Mouse (Mus musculus): ENCODE measurements at regions not wholly inside any gene's neighbourhood (a gene's known extent, or its start where the extent isn't known, plus 50 kb on each side); places are given as distances from the start of the nearest gene placed in this dataset.
"Not testable (repeated sequence)": the region's sequence is repeated elsewhere in the genome, so short reads cannot be mapped to it uniquely, and the experiment has no call there.

- no peak for DNase-seq (ENCODE audit: extremely low spot score in 1 of 2, low spot score in 1 of 2)
Observed at GRCm38 (mm10) chr4:81564446-81564845, 121.8 kb upstream of the Mpdz start.

GRCm38 (mm10) chr4:81563574-81563973 lies 121.0 kb upstream of the Mpdz start:
- peak; percentile 50 to 75 for DNase-seq (ENCODE audit: extremely low spot score in 1 of 2, low spot score in 1 of 2)

GRCm38 (mm10) chr4:81561453-81561852 lies 118.8 kb upstream of the Mpdz start:
- no peak for DNase-seq (ENCODE audit: extremely low spot score in 1 of 2, low spot score in 1 of 2)

DNA sequence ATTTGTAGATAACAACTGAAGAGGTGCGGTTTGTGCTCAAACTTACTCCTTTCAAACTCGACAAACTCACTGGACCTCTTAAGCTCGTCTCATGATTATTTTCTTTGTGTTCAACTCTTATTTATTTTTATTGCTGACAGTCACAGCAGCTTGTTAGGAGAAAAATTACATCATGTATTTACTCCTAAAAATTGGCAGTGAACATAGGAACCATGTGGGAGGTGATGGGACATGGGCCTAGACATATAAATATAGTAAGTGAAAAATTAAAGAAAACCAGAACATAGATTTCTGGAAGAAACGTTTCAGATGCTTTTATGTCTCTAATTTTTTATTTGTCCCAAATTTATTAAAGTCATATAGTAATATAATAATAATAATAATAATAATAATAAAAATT lies 108.2 kb upstream of the Mpdz start:
- DNase-seq (ENCODE audit: extremely low spot score in 1 of 2, low spot score in 1 of 2), result no peak

DNA sequence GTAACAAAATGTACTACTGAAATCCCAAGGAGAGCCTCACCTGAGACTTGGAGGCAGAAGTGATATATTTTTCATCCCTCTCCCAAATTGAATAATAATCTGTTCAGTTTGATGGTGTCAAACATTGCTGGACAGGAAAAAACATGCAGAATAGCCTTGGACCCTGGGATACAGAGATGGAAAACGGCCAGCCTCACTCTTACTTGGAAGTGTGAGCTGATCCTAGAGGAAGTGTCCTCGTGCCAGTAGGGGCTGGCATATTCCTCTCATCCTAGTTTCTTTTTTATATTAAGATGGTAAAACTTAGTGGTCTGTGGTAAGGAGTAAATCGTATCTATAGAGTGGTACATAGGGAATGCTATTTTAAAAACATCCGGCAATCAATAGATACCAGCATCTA lies 107.6 kb upstream of the Mpdz start:
- no peak for DNase-seq (ENCODE audit: extremely low spot score in 1 of 2, low spot score in 1 of 2)

- DNase-seq (ENCODE audit: extremely low spot score in 1 of 2, low spot score in 1 of 2), result no peak
Observed at GRCm38 (mm10) chr4:81540496-81540895, 97.9 kb upstream of the Mpdz start.

GRCm38 (mm10) chr4:81539551-81539950 lies 96.9 kb upstream of the Mpdz start:
- DNase-seq (ENCODE audit: extremely low spot score in 1 of 2, low spot score in 1 of 2), result peak; percentile 8 to 56

GRCm38 (mm10) chr4:81536795-81537194 lies 94.2 kb upstream of the Mpdz start:
- no peak for DNase-seq (ENCODE audit: extremely low spot score in 1 of 2, low spot score in 1 of 2)

DNA sequence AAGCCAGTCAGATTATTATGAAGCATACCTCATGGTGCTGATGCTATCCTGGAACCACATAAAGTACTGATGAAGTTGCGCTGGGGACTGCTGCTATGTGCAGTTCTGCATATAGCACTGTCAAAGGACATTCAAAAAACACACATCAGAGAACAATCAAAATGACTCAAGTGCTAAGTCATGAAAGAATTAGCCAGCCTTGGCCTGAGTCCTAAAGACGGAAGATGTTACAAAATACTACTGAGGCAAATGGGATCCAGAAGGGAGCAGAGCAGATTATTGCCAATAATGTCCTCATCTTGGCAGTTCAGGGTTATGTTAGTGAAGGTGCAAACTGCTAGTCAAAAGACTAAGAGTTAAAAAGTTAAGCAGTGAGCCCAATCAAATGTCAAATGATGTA lies 87.9 kb upstream of the Mpdz start:
- no peak for DNase-seq (ENCODE audit: extremely low spot score in 1 of 2, low spot score in 1 of 2)

- DNase-seq (ENCODE audit: extremely low spot score in 1 of 2, low spot score in 1 of 2), result not testable (repeated sequence)
Observed at GRCm38 (mm10) chr4:81519151-81519550, 76.5 kb upstream of the Mpdz start.

GRCm38 (mm10) chr4:81514547-81514946 lies 71.9 kb upstream of the Mpdz start:
- no peak for DNase-seq (ENCODE audit: extremely low spot score in 1 of 2, low spot score in 1 of 2)

DNA sequence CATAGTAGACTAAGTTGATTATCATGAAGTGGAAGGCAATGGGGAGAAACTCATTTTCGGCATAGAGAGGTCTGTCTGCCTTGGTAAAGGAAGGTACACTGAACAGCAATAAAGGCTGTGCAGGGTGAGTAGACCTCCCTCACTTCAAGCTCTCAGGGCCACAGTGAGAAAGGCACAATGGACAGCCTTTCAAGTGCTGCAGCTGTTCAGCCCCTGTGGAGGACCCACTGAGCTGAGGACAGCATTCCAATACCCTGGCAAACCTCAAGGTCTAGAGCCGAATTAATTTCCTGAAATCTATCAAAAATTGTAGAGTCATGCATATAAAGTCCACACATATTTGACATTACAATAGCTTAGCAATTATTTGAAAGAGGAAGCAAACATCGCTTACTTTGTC lies 69.8 kb upstream of the Mpdz start:
- no peak for DNase-seq (ENCODE audit: extremely low spot score in 1 of 2, low spot score in 1 of 2)

DNA sequence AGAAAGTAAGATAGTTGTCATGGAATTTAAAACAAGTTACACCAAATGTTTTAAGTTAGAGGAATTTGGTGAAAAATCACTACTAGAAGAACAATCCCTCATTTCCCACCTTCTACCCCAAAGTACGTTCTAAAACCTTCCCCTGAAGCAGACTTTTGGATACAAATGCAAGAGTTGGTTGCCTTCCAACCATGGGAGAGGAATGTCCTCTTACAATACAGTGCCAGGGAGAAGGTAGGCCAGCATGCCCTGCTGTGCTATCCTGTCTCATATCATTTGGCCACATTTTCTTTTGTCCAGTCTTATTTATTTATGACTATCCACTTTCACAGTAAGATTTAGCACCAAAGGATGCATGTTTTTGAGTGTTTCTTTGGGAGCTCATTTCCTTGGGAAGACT lies 66.2 kb upstream of the Mpdz start:
- no peak for DNase-seq (ENCODE audit: extremely low spot score in 1 of 2, low spot score in 1 of 2)

GRCm38 (mm10) chr4:81506841-81507240 lies 64.2 kb upstream of the Mpdz start:
- DNase-seq (ENCODE audit: extremely low spot score in 1 of 2, low spot score in 1 of 2), result no peak

GRCm38 (mm10) chr4:81506306-81506705 lies 63.7 kb upstream of the Mpdz start:
- no peak for DNase-seq (ENCODE audit: extremely low spot score in 1 of 2, low spot score in 1 of 2)

DNA sequence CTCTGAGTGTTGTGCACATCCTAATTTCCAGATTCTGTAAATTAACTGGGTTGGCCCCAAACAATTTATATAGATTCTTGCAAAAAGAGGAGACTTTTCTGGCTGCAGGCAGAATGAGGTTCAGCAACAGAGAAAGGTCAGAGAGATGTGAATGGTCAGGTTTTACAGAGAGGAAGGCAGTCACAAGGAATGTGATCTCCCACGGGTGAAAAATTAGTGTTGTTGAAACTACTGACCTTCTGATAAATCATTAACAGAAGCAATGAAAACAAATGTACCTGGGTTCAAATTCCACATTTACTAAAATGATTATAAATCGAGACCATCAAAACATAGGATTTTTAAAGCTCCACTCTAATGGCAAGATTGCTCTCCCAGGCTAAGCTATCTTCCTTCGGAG lies 62.5 kb upstream of the Mpdz start:
- DNase-seq (ENCODE audit: extremely low spot score in 1 of 2, low spot score in 1 of 2), result no peak

- no peak for DNase-seq (ENCODE audit: extremely low spot score in 1 of 2, low spot score in 1 of 2)
Observed at GRCm38 (mm10) chr4:81503941-81504340, 61.3 kb upstream of the Mpdz start.

DNA sequence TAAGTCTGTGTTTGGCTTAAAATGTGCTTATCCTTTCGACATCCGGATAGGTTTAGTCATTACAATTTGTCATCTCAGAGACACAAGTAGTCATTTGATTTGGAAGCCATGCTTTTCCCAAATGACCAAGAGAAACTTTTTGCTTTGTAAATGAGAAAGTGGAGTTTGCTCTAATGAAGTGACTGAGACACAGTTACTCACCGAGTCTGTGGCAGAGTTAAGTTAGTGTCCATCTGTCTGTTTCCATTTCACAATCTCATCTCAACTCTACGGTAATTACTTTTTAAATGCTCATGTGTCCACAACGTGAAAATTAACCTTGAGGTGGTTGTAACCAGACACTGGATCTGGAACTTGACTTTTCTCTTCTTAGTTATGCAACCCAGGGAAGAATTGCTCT lies 59.2 kb upstream of the Mpdz start:
- no peak for DNase-seq (ENCODE audit: extremely low spot score in 1 of 2, low spot score in 1 of 2)

DNA sequence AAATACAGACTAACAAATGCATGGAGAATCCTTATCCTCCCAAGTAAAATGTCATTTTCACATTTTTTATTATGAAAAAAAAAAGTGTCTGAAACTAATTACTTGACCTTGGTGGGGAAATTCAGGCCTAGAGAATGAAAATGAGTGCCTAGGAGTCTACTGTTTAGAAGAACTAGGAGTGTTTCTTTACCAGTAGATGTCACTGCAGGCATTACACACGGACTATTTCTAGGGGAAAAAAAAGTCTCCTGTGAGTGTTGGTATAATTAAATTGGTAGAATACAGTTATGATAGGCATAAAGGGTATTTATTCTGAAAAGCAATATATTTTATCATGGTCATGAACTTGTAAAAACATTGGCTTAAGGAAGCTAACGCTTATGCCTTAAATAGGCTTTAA lies 55.5 kb upstream of the Mpdz start:
- DNase-seq (ENCODE audit: extremely low spot score in 1 of 2, low spot score in 1 of 2), result peak in 1 of 2 experiments; percentile 58

DNA sequence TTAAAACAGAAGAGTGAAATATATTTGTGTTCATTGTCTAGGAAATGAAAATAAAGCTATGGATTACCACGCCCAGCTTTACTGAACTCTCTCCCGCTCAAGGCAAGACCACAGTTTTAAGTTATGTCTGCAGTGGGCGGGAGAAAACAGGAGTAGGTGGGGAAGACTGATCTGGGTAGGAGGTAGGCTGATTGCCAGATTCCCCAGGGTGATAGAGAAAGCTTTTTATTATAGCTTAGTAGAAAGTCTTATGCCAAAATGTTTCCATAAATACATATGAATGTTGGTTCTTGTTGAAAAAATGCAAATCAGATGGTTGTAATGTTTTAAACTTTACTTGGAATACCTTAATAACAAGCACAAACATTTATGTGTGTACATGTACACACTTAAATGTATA lies 50.2 kb upstream of the Mpdz start:
- no peak for DNase-seq (ENCODE audit: extremely low spot score in 1 of 2, low spot score in 1 of 2)
